Mouse (Mus musculus): Measurements from ENCODE around the gene Fibcd1. TPM values are rescaled to one million over a fixed set of nuclear protein-coding genes. Genes with fewer than 3 reads are reported as not detected.

The Fibcd1 gene
- total RNA-seq (2014; rRNA removed) (46.1 and 48.5 TPM in 2 replicates), polyA plus RNA-seq (2015; fragmentation: Nextera tagmentation; extraction: Ambion mirVana) (19.4 and 21.0 TPM in 2 replicates)

- ATAC-seq (ENCODE audit: low FRiP score) (peak; percentile 54), DNase-seq (ENCODE audit: low spot score) (no peak)
- no peaks in the 10 kb centered on the region for H3K9me3 ChIP-seq (ENCODE audit: low read length)
- WGBS: 1% methylated on average over 51 of the region's 88 CpGs
- peak within 1 kb of the TSS; percentile 50 for H3K9ac ChIP-seq (replicated peaks; ENCODE audit: low read length, poor library complexity, severe bottlenecking)
- H3K36me3 ChIP-seq (ENCODE audit: insufficient read depth, low read length): no peaks in the 10 kb centered on the region
- no peak for TF ChIP-seq CTCF (IDR thresholded peaks at IDR 0.05)
- H3K27me3 ChIP-seq (ENCODE audit: insufficient read depth, low read length): peaks cover 14% of the 10 kb centered on the region; the same call in 1 of the 2 replicates
- peak within 1 kb of the TSS; percentile 85 for H3K4me2 ChIP-seq (ENCODE audit: low read depth, low read length, poor library complexity, severe bottlenecking)
- H3K4me3 ChIP-seq (ENCODE audit: low read depth, low read length): peak within 1 kb of the TSS; percentile 47
- peaks cover 6% of the 10 kb centered on the region; the same call in 1 of the 2 replicates for H3K4me1 ChIP-seq (ENCODE audit: insufficient read depth, low read length)
- H3K27ac ChIP-seq (ENCODE audit: low read depth, low read length): no peak within 1 kb of the TSS
These were observed at the start of gene Fibcd1 for GRCm38 (mm10) chr2:31845896-31846691. Gene Fibcd1, minus strand, starts transcription at chr2:31846005.

GRCm38 (mm10) chr2:31894221-31894870, 48.5 kb upstream of the Fibcd1 start:
- no peak for DNase-seq (ENCODE audit: low spot score)
- 54% methylated on average over 13 of the region's 13 CpGs for WGBS

GRCm38 (mm10) chr2:31893110-31893669, 47.4 kb upstream of the Fibcd1 start:
- no peak overlapping the region for H3K27ac ChIP-seq (ENCODE audit: low read depth, low read length)
- H3K4me2 ChIP-seq (ENCODE audit: low read depth, low read length, poor library complexity, severe bottlenecking): no peak overlapping the region
- ATAC-seq (ENCODE audit: low FRiP score) (no peak), DNase-seq (ENCODE audit: low spot score) (no peak)
- no peaks in the 10 kb centered on the region for H3K4me1 ChIP-seq (ENCODE audit: insufficient read depth, low read length)
- H3K9ac ChIP-seq (replicated peaks; ENCODE audit: low read length, poor library complexity, severe bottlenecking): no peak overlapping the region
- H3K36me3 ChIP-seq (ENCODE audit: insufficient read depth, low read length): no peaks in the 10 kb centered on the region
- WGBS: 85% methylated on average over 10 of the region's 10 CpGs
- no peaks in the 10 kb centered on the region for H3K9me3 ChIP-seq (ENCODE audit: low read length)
- peaks cover 18% of the 10 kb centered on the region; the same call in 1 of the 2 replicates for H3K27me3 ChIP-seq (ENCODE audit: insufficient read depth, low read length)
- no peak overlapping the region for H3K4me3 ChIP-seq (ENCODE audit: low read depth, low read length)
- TF ChIP-seq CTCF (IDR thresholded peaks at IDR 0.05): no peak

More at GRCm38 (mm10) chr2:31894221-31894870, 48.5 kb upstream of the Fibcd1 start:
- no peak for ATAC-seq (ENCODE audit: low FRiP score)
- H3K9me3 ChIP-seq (ENCODE audit: low read length): no peaks in the 10 kb centered on the region
- H3K27me3 ChIP-seq (ENCODE audit: insufficient read depth, low read length): 0 out of 2 replicates have a peak, but pooled peaks cover 8% of the 10 kb centered on the region
- H3K27ac ChIP-seq (ENCODE audit: low read depth, low read length): no peak overlapping the region
- H3K36me3 ChIP-seq (ENCODE audit: insufficient read depth, low read length): no peaks in the 10 kb centered on the region
- no peak overlapping the region for H3K4me3 ChIP-seq (ENCODE audit: low read depth, low read length)
- H3K9ac ChIP-seq (replicated peaks; ENCODE audit: low read length, poor library complexity, severe bottlenecking): no peak overlapping the region
- TF ChIP-seq CTCF (IDR thresholded peaks at IDR 0.05): no peak
- H3K4me1 ChIP-seq (ENCODE audit: insufficient read depth, low read length): no peaks in the 10 kb centered on the region
- H3K4me2 ChIP-seq (ENCODE audit: low read depth, low read length, poor library complexity, severe bottlenecking): no peak overlapping the region

GRCm38 (mm10) chr2:31891219-31891618, 45.4 kb upstream of the Fibcd1 start:
- Histone ChIP-seq H3K4me2 (ENCODE audit: low read depth, low read length, poor library complexity, severe bottlenecking) (no peak overlapping the region), H3K4me3 (ENCODE audit: low read depth, low read length) (no peak overlapping the region), H3K9ac (replicated peaks; ENCODE audit: low read length, poor library complexity, severe bottlenecking) (no peak overlapping the region), H3K36me3 (ENCODE audit: insufficient read depth, low read length) (no peaks in the 10 kb centered on the region), H3K9me3 (ENCODE audit: low read length) (no peaks in the 10 kb centered on the region), H3K4me1 (ENCODE audit: insufficient read depth, low read length) (no peaks in the 10 kb centered on the region), H3K27me3 (ENCODE audit: insufficient read depth, low read length) (peaks cover 34% of the 10 kb centered on the region), H3K27ac (ENCODE audit: low read depth, low read length) (no peak overlapping the region)
- TF ChIP-seq CTCF (IDR thresholded peaks at IDR 0.05): no peak
- no peak for ATAC-seq (ENCODE audit: low FRiP score)
- no peak for DNase-seq (ENCODE audit: low spot score)
- 83% methylated on average over 2 of the region's 2 CpGs for WGBS

- Histone ChIP-seq H3K27ac (ENCODE audit: low read depth, low read length) (no peak overlapping the region), H3K9ac (replicated peaks; ENCODE audit: low read length, poor library complexity, severe bottlenecking) (no peak overlapping the region), H3K27me3 (ENCODE audit: insufficient read depth, low read length) (peaks cover 37% of the 10 kb centered on the region), H3K4me1 (ENCODE audit: insufficient read depth, low read length) (no peaks in the 10 kb centered on the region), H3K36me3 (ENCODE audit: insufficient read depth, low read length) (no peaks in the 10 kb centered on the region), H3K9me3 (ENCODE audit: low read length) (no peaks in the 10 kb centered on the region), H3K4me2 (ENCODE audit: low read depth, low read length, poor library complexity, severe bottlenecking) (no peak overlapping the region), H3K4me3 (ENCODE audit: low read depth, low read length) (no peak overlapping the region)
- no peak for ATAC-seq (ENCODE audit: low FRiP score)
- TF ChIP-seq CTCF (IDR thresholded peaks at IDR 0.05): no peak
- 43% methylated on average over 1 of the region's 1 CpGs for WGBS
- no peak for DNase-seq (ENCODE audit: low spot score)
These were observed 43.1 kb upstream of the Fibcd1 start for GRCm38 (mm10) chr2:31888871-31889270.
